Mouse (Mus musculus): ENCODE results near the gene Csf2rb.

DNA sequence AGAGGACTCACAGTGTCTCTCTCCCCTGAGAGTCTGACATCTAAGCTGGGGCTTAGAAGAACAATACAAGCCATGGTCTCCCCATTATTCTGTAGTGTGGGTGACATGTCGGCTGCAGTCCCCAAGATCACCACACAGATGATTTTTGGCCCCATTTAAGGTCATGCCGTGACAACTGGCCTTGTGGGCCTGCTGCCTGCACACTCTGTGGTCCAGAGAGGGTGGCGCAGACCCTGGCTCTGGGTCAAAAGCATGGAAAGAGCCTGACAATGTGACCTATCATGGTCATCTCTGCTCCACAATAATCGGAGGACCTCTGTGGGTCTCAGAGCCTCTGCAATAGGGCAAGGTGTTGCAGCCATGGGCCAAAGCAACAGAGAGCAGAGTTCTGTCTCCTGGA is 31.8 kb upstream of the Csf2rb start:
- TF ChIP-seq CTCF (IDR thresholded peaks at IDR 0.05; ENCODE audit: low read depth, low read length) = no peak
- no peak for TF ChIP-seq POLR2AphosphoS5 (IDR thresholded peaks at IDR 0.05; ENCODE audit: insufficient replicate concordance, low read depth, low read length)
- no peak for TF ChIP-seq TAL1 (conservative IDR thresholded peaks at IDR 0.05; ENCODE audit: low read depth, low read length)

Data from G1E (cell line).